Mouse (Mus musculus): ENCODE data around the gene Ifnab. TPM values are rescaled to one million over a fixed set of nuclear protein-coding genes. Genes with fewer than 3 reads are reported as not detected.

Gene Ifnab
- not detected for polyA plus RNA-seq (2017; shearing (Covaris generic))

- ATAC-seq: no peak
Measured at GRCm38 (mm10) chr4:88691259-88691658, at the start of gene Ifnab. TSS of gene Ifnab (minus strand) at chr4:88691359.

DNA sequence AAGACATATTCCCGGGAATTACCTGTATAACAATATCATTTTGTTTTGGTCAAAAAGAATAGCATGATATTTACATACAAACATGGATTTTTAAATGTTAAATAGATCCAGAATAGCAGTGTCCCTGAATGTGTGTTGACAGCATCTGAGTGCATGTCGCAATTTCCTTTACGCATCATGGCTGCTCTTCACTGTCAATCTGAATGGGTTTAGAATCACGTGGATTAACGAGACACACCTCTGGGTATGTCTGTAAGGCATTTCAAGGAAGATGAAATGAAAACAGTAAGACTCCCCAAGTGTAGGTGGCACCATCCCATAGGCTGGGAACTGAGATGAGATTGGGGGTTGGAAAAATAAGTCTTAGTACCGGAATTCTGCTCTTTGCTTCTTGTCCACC, 47.9 kb upstream of the Ifnab start:
- no peak for ATAC-seq

DNA sequence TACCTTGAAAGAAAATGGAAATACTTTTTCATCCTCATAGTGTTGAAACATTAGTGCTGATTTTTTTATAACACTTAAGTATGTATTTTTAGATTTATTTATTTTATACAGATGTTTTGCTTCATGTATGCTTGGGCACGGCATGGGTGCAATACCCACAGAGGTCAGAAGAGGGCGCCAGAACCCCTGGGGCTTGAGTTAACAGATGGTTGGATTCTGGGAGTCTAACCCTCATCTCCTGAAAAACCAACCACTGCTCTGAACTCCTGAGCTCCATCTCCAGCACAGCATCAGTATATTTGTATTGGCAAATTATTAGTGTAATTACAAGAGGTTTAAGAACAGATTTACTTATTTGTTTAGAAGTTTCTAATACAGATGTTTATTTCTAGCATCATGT, 47.3 kb upstream of the Ifnab start:
- ATAC-seq: peak; percentile 75

GRCm38 (mm10) chr4:88727324-88727723, 36.2 kb upstream of the Ifnab start:
- peak; percentile 85 for ATAC-seq

DNA sequence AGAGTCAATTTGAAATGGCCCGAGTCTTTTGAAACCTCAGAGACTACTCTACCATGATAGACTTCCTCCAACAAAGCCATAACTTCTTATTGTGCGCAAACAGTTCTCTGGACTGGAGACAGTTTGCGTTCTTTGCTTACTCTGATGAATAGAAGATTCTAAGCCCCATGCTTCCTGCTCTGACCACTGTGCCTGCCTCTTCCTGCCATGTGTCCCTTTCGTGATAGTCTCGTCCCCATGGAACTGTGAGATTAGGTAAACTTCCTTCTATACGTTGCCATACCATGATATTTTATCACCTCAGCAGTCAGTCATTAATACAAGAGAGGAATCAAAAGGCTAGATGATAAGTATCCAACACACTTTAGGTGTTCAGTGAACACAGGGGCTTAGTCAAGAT, 35.6 kb upstream of the Ifnab start:
- ATAC-seq: no peak

GRCm38 (mm10) chr4:88723497-88724090, 32.4 kb upstream of the Ifnab start:
- ATAC-seq: no peak

DNA sequence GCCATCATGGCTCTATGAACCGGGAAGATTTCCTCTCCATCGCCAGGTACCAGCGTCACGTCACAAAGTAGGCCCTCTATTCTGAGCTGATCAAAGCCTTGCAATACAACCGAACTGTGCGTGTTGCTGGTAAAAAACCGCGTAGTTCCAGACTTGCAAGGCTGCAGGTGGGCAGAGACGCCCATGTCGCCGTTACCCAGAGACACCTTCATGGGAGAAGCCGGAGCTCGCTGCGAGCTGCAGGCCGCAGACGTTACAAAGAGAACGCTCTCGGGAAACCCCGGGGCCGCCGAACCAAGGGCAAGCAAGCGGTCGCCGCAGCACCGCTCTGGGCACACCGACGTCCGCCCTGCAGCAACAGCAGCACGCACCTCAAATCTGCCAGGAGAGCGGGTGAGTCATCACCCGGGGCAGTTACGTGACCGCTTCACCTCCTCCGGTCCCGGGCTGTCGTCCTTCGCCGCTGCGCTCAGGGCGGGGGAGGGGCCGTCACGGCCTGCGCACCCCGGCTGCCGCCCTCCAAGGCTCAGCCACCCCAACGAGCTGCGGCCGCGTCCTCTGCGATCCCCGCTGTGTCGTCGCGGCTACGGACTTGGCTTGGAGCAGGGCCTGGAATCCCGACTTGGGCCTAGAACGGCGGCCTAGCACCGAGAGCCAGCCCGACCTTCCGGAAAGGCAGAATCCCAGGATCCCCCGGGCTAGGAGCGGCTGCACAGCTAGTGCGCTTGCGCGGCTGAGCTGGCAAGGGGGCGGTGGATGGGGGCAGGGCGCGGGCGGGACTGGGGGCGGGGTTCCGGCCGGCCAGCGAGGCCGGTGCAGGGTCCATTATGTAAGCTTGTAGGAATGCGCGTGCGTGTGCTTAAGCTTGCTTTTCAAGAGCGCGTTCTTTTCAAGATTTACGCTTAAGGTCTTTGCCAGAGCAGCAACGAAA, 30.9 kb upstream of the Ifnab start, which contains the start of the genes Gm26566 and Klhl9:
Gene Gm26566, plus strand, starts transcription at position 15 of the 931 bp plus-strand sequence.
Gene Klhl9, minus strand, starts transcription at position 675 of the 931 bp plus-strand sequence.
- ATAC-seq: peak; percentile 80

- ATAC-seq: no peak
Measured at GRCm38 (mm10) chr4:88718715-88719114, 27.6 kb upstream of the Ifnab start.

DNA sequence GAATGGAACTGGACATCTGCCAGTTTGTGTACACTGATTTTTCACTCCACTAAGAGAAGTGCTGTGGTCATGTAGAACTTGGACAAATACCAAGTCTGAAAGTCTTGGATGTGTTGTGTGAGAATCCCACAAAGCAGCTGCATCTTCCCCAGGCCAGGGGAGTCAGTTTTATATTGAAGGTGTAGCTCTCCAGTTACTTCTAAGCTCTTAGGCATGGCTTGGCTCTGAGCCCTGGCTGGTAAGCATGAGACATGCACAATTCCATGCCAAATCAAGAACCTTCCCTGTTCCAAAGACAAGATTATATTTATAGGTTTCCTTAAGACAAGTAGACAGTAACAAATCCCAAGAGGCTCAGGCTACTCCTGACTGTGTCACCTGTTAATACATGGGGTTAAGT, 23.9 kb upstream of the Ifnab start:
- ATAC-seq: no peak

- ATAC-seq: no peak
Measured at GRCm38 (mm10) chr4:88714281-88714680, 23.1 kb upstream of the Ifnab start.

GRCm38 (mm10) chr4:88707128-88707826, 16.1 kb upstream of the Ifnab start:
- no peak for ATAC-seq

DNA sequence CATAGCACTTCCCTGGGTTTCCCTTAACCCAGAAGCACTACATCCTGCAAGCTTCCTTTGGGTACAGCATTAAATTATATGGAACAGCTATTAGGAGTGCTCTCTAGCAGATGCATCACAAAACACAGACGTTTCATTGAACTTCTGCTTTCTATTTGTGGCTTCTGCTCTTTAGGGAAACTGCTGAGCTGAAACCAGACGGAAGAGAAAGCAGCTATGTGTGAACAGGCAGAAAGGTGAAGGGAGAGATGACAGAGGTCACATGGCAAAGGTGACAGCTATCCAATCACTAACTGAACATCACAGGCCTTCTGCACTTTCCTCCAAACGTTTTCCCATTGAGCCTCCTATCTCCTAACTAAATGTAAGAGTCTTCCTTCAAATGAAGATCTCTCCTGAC, 14.8 kb upstream of the Ifnab start:
- no peak for ATAC-seq

DNA sequence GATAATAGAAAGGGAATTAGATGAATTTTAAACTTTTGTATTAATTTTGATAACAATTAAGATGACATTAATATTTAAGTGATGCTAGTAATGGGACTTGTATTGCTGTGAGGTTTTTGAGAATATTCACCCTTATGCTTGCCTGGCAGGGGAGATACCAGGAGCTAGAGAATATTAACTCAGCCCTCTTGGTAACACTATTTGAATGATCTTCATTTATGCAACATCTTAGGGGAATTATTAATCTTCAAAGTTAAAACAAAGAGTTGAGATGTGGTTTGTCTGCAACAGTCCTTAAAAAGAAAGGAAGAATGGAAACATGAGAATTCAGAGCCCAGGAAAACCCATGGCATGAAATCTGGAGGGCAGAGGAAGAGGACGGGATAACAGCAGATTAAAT, 8.1 kb upstream of the Ifnab start:
- ATAC-seq: no peak

GRCm38 (mm10) chr4:88698781-88699180, 7.6 kb upstream of the Ifnab start:
- ATAC-seq: no peak

DNA sequence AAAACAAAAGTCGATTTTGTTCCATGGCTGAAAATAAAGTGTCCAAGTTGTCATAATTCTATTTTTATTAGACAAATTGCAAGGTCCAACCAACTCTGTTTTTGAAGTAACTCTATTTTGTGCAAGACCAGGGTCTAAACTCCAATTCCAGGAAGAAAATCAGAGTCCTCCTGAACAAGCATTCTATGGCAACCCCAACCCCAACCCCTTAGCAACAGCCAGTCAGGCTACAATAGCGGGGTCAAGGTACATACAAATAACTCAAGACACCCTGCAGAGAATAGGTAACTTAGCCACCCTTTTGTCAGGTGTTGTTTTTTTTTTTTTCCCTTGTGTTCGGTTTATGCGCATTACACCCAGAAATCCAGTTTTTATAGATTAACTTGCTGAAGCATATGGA, 6.6 kb upstream of the Ifnab start:
- no peak for ATAC-seq

DNA sequence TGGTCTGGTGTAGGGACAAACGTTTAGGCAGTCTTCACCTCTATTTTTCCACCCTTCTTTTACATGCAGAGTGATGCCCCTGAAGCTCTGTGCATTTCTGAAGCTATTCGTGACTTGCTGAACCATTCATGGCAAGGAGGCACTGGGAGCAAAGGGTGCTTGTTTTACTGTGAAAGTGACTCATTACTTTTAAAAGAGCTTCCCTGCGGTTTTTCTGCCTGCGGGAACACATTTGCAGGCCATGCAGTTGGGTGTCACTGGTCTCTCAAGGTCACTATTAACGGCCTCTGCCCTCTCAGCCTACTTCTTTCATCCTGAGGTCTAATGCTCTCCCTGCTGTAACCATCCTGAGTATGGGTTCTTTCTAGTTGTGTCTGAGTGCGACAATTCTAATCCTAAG, 5.9 kb upstream of the Ifnab start:
- no peak for ATAC-seq

DNA sequence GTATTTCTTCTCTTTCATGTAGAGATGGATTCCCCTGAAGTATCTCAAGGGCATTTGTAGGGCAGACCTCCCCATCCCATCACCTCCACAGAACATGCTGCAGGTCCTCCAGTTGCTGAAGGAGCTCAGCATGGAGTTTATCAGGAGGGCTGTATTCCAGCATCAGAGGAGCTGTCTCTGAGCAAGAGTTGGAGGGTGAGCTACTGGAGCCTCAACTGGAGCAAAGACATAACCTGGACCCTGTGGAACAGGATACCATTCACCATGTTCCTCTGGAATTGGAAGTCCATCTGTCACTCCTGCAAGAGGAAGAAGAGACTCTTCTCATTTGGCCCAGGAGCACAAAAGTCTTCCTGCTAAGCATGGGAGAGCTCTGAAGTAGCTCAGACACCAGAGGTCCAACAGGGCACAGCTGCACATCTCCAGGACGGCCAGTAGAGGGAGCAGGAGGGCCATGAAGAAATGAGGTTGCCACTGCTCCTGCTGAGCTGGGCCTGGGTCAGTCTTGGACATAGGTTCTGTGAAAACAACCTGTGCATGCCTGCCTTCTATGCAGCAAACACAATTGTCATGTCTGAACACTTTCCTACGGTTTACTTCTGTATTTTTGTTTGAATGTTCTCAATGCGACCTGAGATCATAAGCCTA, 5.2 kb upstream of the Ifnab start:
- ATAC-seq: peak; percentile 67

- ATAC-seq: peak; percentile 70
Measured at GRCm38 (mm10) chr4:88693392-88693791, 2.2 kb upstream of the Ifnab start.

- peak; percentile 83 for ATAC-seq
Measured at GRCm38 (mm10) chr4:88692537-88692936, 1.4 kb upstream of the Ifnab start.

DNA sequence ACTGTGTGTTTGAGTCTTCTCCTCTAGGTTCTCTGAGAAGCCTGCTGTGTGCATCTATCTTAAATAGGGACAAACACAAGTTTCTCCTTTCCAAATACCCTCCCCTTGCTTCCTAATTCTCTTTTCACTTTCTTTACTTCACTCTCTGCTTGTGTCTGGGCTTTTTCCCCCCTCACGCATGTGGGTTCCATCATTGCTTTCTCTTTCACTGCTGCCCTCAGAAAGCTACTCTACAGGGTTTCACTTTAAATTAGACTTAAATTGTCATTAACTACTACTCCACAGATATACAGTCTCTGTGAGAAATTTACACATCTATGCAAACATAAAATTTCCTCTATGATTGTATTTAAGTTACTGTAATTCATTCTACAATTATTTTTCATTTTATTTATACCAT, 7.3 kb downstream of the Ifnab start, which contains the start of gene Ifna2:
Gene Ifna2, minus strand, starts transcription at position 101 of the 400 bp plus-strand sequence.
- ATAC-seq: no peak

- no peak for ATAC-seq
Measured at GRCm38 (mm10) chr4:88681353-88681752, 9.8 kb downstream of the Ifnab start.

DNA sequence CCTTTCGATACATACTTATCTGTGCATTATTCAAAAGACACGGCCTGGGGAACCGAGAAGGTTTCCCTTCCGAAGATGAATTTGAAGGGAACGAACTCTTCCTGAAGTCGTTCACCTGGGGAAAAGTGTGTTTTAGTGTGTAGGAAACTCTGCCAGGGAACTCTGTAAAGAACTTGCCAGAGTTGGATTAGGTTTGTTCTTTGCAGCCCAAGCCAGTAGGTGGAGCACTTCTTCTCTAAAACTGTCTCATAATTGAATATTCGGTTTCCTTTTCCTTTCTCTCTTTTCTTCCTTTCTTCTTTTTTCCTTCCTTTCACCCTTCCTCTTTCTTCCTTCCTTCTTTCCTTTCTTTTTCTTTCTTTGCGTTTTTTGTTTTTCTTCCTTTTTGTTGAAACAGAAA, 10.8 kb downstream of the Ifnab start:
- peak; percentile 79 for ATAC-seq

DNA sequence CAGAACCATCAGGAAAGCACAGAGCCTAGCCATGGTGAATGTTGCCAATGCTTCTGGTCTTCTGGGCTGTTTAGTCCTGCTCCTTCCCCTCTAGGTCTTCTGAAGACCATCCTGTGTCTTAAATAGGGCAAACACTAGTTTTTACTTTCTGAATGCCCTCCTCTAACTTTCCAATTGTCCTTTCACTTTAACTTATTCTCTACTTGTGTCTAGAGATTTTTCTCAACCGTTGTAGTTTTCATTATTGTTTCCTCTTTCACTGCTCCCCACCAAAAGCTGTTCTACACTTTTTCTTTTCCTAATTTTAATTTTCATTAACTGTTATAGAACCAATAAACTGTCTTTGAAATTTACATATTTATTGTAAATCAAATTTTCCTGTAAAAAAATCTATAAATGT, 14.3 kb downstream of the Ifnab start, which contains the start of gene Ifna16:
Gene Ifna16, minus strand, starts transcription at position 101 of the 400 bp plus-strand sequence.
- no peak for ATAC-seq

Data from CD4-positive, CD25-positive, alpha-beta regulatory T cell, adult 4 months (primary cell).